Mouse (Mus musculus): ENCODE data around the gene Sbk3. TPM values are rescaled to one million over a fixed set of nuclear protein-coding genes. Genes with fewer than 3 reads are reported as not detected.
A peak's percentile ranks its signal among the peaks of the same experiment; 100 is the strongest.

Sbk3 gene
- polyA plus RNA-seq, 1 experiment from 2014 or later, result 0.04 TPM

GRCm38 (mm10) chr7:4972321-4973047, 1.5 kb upstream of the Sbk3 start:
- WGBS, result 68% methylated on average over 18 of the region's 18 CpGs
- 0 out of 2 replicates have a peak, but pooled peaks cover 3% of the 10 kb centered on the region for H3K9me3 ChIP-seq (ENCODE audit: control insufficient read depth, low read length)
- H3K4me3 ChIP-seq (ENCODE audit: low read depth, low read length), result no peak overlapping the region
- ATAC-seq (ENCODE audit: insufficient number of reproducible peaks, low FRiP score, low TSS enrichment, low read depth), result no peak
- H3K4me2 ChIP-seq (ENCODE audit: low read depth, severe bottlenecking), result no peak overlapping the region
- H3K9ac ChIP-seq (ENCODE audit: low read length), result no peak overlapping the region
- H3K36me3 ChIP-seq (ENCODE audit: control insufficient read depth, insufficient read depth, low read length), result no peaks in the 10 kb centered on the region
- H3K27ac ChIP-seq (replicated peaks; ENCODE audit: low read depth, low read length), result no peak overlapping the region
- no peaks in the 10 kb centered on the region for H3K27me3 ChIP-seq (ENCODE audit: control insufficient read depth, insufficient read depth, low read length)
- DNase-seq (ENCODE audit: low spot score), result no peak
- H3K4me1 ChIP-seq (ENCODE audit: control insufficient read depth, insufficient read depth, low read length), result no peaks in the 10 kb centered on the region

GRCm38 (mm10) chr7:4971710-4972109, 742 bp upstream of the Sbk3 start:
- no peaks in the 10 kb centered on the region for H3K27me3 ChIP-seq (ENCODE audit: control insufficient read depth, insufficient read depth, low read length)
- ATAC-seq (ENCODE audit: insufficient number of reproducible peaks, low FRiP score, low TSS enrichment, low read depth) (no peak), DNase-seq (ENCODE audit: low spot score) (no peak)
- no peak overlapping the region for H3K27ac ChIP-seq (replicated peaks; ENCODE audit: low read depth, low read length)
- H3K36me3 ChIP-seq (ENCODE audit: control insufficient read depth, insufficient read depth, low read length), result no peaks in the 10 kb centered on the region
- 24% methylated on average over 7 of the region's 7 CpGs for WGBS
- H3K9me3 ChIP-seq (ENCODE audit: control insufficient read depth, low read length), result 0 out of 2 replicates have a peak, but pooled peaks cover under 1% of the 10 kb centered on the region
- H3K4me1 ChIP-seq (ENCODE audit: control insufficient read depth, insufficient read depth, low read length), result no peaks in the 10 kb centered on the region
- H3K4me3 ChIP-seq (ENCODE audit: low read depth, low read length), result no peak overlapping the region
- H3K9ac ChIP-seq (ENCODE audit: low read length), result no peak overlapping the region
- H3K4me2 ChIP-seq (ENCODE audit: low read depth, severe bottlenecking), result no peak overlapping the region

GRCm38 (mm10) chr7:4964988-4965387, 6.0 kb downstream of the Sbk3 start:
- Histone ChIP-seq H3K9me3 (ENCODE audit: control insufficient read depth, low read length) (no peaks in the 10 kb centered on the region), H3K36me3 (ENCODE audit: control insufficient read depth, insufficient read depth, low read length) (no peaks in the 10 kb centered on the region), H3K4me1 (ENCODE audit: control insufficient read depth, insufficient read depth, low read length) (no peaks in the 10 kb centered on the region), H3K27me3 (ENCODE audit: control insufficient read depth, insufficient read depth, low read length) (no peaks in the 10 kb centered on the region), H3K4me3 (ENCODE audit: low read depth, low read length) (no peak overlapping the region), H3K27ac (replicated peaks; ENCODE audit: low read depth, low read length) (no peak overlapping the region), H3K9ac (ENCODE audit: low read length) (no peak overlapping the region), H3K4me2 (ENCODE audit: low read depth, severe bottlenecking) (no peak overlapping the region)
- ATAC-seq (ENCODE audit: insufficient number of reproducible peaks, low FRiP score, low TSS enrichment, low read depth) (no peak), DNase-seq (ENCODE audit: low spot score) (no peak)
- 87% methylated on average over 5 of the region's 5 CpGs for WGBS

GRCm38 (mm10) chr7:4964272-4964671, 6.7 kb downstream of the Sbk3 start, which contains the start of gene Sbk2:
TSS of gene Sbk2 (minus strand) at chr7:4964406.
- no peak within 1 kb of the TSS for H3K4me2 ChIP-seq (ENCODE audit: low read depth, severe bottlenecking)
- no peak within 1 kb of the TSS for H3K9ac ChIP-seq (ENCODE audit: low read length)
- no peaks in the 10 kb centered on the region for H3K27me3 ChIP-seq (ENCODE audit: control insufficient read depth, insufficient read depth, low read length)
- 6% methylated on average over 10 of the region's 10 CpGs for WGBS
- no peaks in the 10 kb centered on the region for H3K9me3 ChIP-seq (ENCODE audit: control insufficient read depth, low read length)
- no peaks in the 10 kb centered on the region for H3K36me3 ChIP-seq (ENCODE audit: control insufficient read depth, insufficient read depth, low read length)
- H3K4me1 ChIP-seq (ENCODE audit: control insufficient read depth, insufficient read depth, low read length), result no peaks in the 10 kb centered on the region
- peak; percentile 70 for DNase-seq (ENCODE audit: low spot score)
- no peak within 1 kb of the TSS for H3K27ac ChIP-seq (replicated peaks; ENCODE audit: low read depth, low read length)
- peak; percentile 82 for ATAC-seq (ENCODE audit: insufficient number of reproducible peaks, low FRiP score, low TSS enrichment, low read depth)
- no peak within 1 kb of the TSS for H3K4me3 ChIP-seq (ENCODE audit: low read depth, low read length)

GRCm38 (mm10) chr7:4963527-4963926, 7.4 kb downstream of the Sbk3 start:
- H3K36me3 ChIP-seq (ENCODE audit: control insufficient read depth, insufficient read depth, low read length), result no peaks in the 10 kb centered on the region
- H3K27ac ChIP-seq (replicated peaks; ENCODE audit: low read depth, low read length), result no peak overlapping the region
- H3K4me2 ChIP-seq (ENCODE audit: low read depth, severe bottlenecking), result no peak overlapping the region
- no peak for DNase-seq (ENCODE audit: low spot score)
- ATAC-seq (ENCODE audit: insufficient number of reproducible peaks, low FRiP score, low TSS enrichment, low read depth), result no peak
- H3K4me1 ChIP-seq (ENCODE audit: control insufficient read depth, insufficient read depth, low read length), result no peaks in the 10 kb centered on the region
- no peak overlapping the region for H3K9ac ChIP-seq (ENCODE audit: low read length)
- no peak overlapping the region for H3K4me3 ChIP-seq (ENCODE audit: low read depth, low read length)
- WGBS, result 77% methylated on average over 5 of the region's 5 CpGs
- H3K9me3 ChIP-seq (ENCODE audit: control insufficient read depth, low read length), result no peaks in the 10 kb centered on the region
- no peaks in the 10 kb centered on the region for H3K27me3 ChIP-seq (ENCODE audit: control insufficient read depth, insufficient read depth, low read length)

GRCm38 (mm10) chr7:4957361-4957760, 13.6 kb downstream of the Sbk3 start:
- Histone ChIP-seq H3K9me3 (ENCODE audit: control insufficient read depth, low read length) (no peaks in the 10 kb centered on the region; the same call in 1 of the 2 replicates), H3K4me2 (ENCODE audit: low read depth, severe bottlenecking) (no peak overlapping the region), H3K27me3 (ENCODE audit: control insufficient read depth, insufficient read depth, low read length) (no peaks in the 10 kb centered on the region), H3K27ac (replicated peaks; ENCODE audit: low read depth, low read length) (no peak overlapping the region), H3K4me3 (ENCODE audit: low read depth, low read length) (no peak overlapping the region), H3K36me3 (ENCODE audit: control insufficient read depth, insufficient read depth, low read length) (no peaks in the 10 kb centered on the region), H3K9ac (ENCODE audit: low read length) (no peak overlapping the region), H3K4me1 (ENCODE audit: control insufficient read depth, insufficient read depth, low read length) (no peaks in the 10 kb centered on the region)
- WGBS, result 83% methylated on average over 10 of the region's 10 CpGs
- no peak for DNase-seq (ENCODE audit: low spot score)
- ATAC-seq (ENCODE audit: insufficient number of reproducible peaks, low FRiP score, low TSS enrichment, low read depth), result no peak

GRCm38 (mm10) chr7:4953815-4954445, 17.0 kb downstream of the Sbk3 start:
- Histone ChIP-seq H3K27me3 (ENCODE audit: control insufficient read depth, insufficient read depth, low read length) (no peaks in the 10 kb centered on the region), H3K27ac (replicated peaks; ENCODE audit: low read depth, low read length) (no peak overlapping the region), H3K4me3 (ENCODE audit: low read depth, low read length) (no peak overlapping the region), H3K36me3 (ENCODE audit: control insufficient read depth, insufficient read depth, low read length) (no peaks in the 10 kb centered on the region), H3K4me1 (ENCODE audit: control insufficient read depth, insufficient read depth, low read length) (no peaks in the 10 kb centered on the region), H3K9ac (ENCODE audit: low read length) (no peak overlapping the region), H3K4me2 (ENCODE audit: low read depth, severe bottlenecking) (no peak overlapping the region), H3K9me3 (ENCODE audit: control insufficient read depth, low read length) (no peaks in the 10 kb centered on the region; the same call in 1 of the 2 replicates)
- DNase-seq (ENCODE audit: low spot score), result no peak
- 19% methylated on average over 10 of the region's 10 CpGs for WGBS
- ATAC-seq (ENCODE audit: insufficient number of reproducible peaks, low FRiP score, low TSS enrichment, low read depth), result no peak

- ATAC-seq (ENCODE audit: insufficient number of reproducible peaks, low FRiP score, low TSS enrichment, low read depth) (no peak), DNase-seq (ENCODE audit: low spot score) (no peak)
- 88% methylated on average over 19 of the region's 19 CpGs for WGBS
- Histone ChIP-seq H3K9me3 (ENCODE audit: control insufficient read depth, low read length) (no peaks in the 10 kb centered on the region), H3K27ac (replicated peaks; ENCODE audit: low read depth, low read length) (no peak overlapping the region), H3K27me3 (ENCODE audit: control insufficient read depth, insufficient read depth, low read length) (no peaks in the 10 kb centered on the region), H3K4me1 (ENCODE audit: control insufficient read depth, insufficient read depth, low read length) (no peaks in the 10 kb centered on the region), H3K36me3 (ENCODE audit: control insufficient read depth, insufficient read depth, low read length) (no peaks in the 10 kb centered on the region), H3K4me2 (ENCODE audit: low read depth, severe bottlenecking) (0 out of 2 replicates have a peak overlapping the region, but pooled peaks have one; percentile 2), H3K9ac (ENCODE audit: low read length) (no peak overlapping the region), H3K4me3 (ENCODE audit: low read depth, low read length) (no peak overlapping the region)
Observed at GRCm38 (mm10) chr7:4950561-4951342, 20.2 kb downstream of the Sbk3 start.

Data from limb, embryonic 11.5 days (tissue).